Mouse (Mus musculus) frontal cortex, postnatal 10 days (tissue): Measurements from ENCODE around the gene Mex3a.

Experiments used
- DNase-seq, 2 experiments: peaks; one replicate each; pipeline ENCODE4 v3.0.0; 2022; ENCODE audit warnings: low spot score in 2 of 2, mixed read lengths in 1 of 2

Mex3a gene

GRCm38 (mm10) chr3:88543651-88544410 is 11.6 kb downstream of the Mex3a start:
- no peak for DNase-seq

- no peak for DNase-seq
Observed at GRCm38 (mm10) chr3:88544514-88544913, 12.3 kb downstream of the Mex3a start.

GRCm38 (mm10) chr3:88544955-88545591 is 12.9 kb downstream of the Mex3a start:
- no peak for DNase-seq

- DNase-seq: no peak
Observed at GRCm38 (mm10) chr3:88546674-88547418, 14.7 kb downstream of the Mex3a start.

GRCm38 (mm10) chr3:88548180-88548917 is 16.2 kb downstream of the Mex3a start, which contains the start of gene Rab25:
TSS of gene Rab25 (minus strand) at chr3:88548300.
- no peak for DNase-seq

GRCm38 (mm10) chr3:88551586-88551985 is 19.4 kb downstream of the Mex3a start:
- no peak for DNase-seq

GRCm38 (mm10) chr3:88552082-88552645 is 20.0 kb downstream of the Mex3a start:
- DNase-seq: no peak

GRCm38 (mm10) chr3:88552676-88553524 is 20.7 kb downstream of the Mex3a start, which contains the start of gene Lamtor2:
TSS of gene Lamtor2 (minus strand) at chr3:88553074.
- peak; percentile 97 for DNase-seq

- DNase-seq: peak; percentile 77 to 89
Observed at GRCm38 (mm10) chr3:88553525-88553879, 21.3 kb downstream of the Mex3a start, which contains the start of gene Ubqln4. TSS of gene Ubqln4 (plus strand) at chr3:88553758.

GRCm38 (mm10) chr3:88553880-88554586 is 21.8 kb downstream of the Mex3a start:
- DNase-seq: no peak

GRCm38 (mm10) chr3:88555069-88555605 is 22.9 kb downstream of the Mex3a start:
- no peak for DNase-seq

GRCm38 (mm10) chr3:88555731-88556130 is 23.5 kb downstream of the Mex3a start:
- no peak for DNase-seq

- no peak for DNase-seq
Observed at GRCm38 (mm10) chr3:88556616-88557015, 24.4 kb downstream of the Mex3a start.

- no peak for DNase-seq
Observed at GRCm38 (mm10) chr3:88559596-88559995, 27.4 kb downstream of the Mex3a start.

- DNase-seq: no peak
Observed at GRCm38 (mm10) chr3:88561989-88562388, 29.8 kb downstream of the Mex3a start.

- no peak for DNase-seq
Observed at GRCm38 (mm10) chr3:88563442-88563841, 31.2 kb downstream of the Mex3a start.

- no peak for DNase-seq
Observed at GRCm38 (mm10) chr3:88563966-88564365, 31.8 kb downstream of the Mex3a start.

- DNase-seq: no peak
Observed at GRCm38 (mm10) chr3:88566116-88566515, 33.9 kb downstream of the Mex3a start.

- no peak for DNase-seq
Observed at GRCm38 (mm10) chr3:88566536-88567061, 34.4 kb downstream of the Mex3a start.
